Mouse (Mus musculus) embryonic facial prominence, embryonic 13.5 days (tissue): ENCODE measurements around the gene D630045J12Rik. TPM values are rescaled to one million over a fixed set of nuclear protein-coding genes. Genes with fewer than 3 reads are reported as not detected.

Experiments used
- ATAC-seq: fragments of 200-750 bp; cut with Nextera tagmentation; 2 replicates; pipeline ENCODE4 v1.8.0; 2017; ENCODE audit warnings: low read depth; ENCODE audit not compliant: insufficient number of reproducible peaks, insufficient read depth, low FRiP score, low TSS enrichment
- H3K27ac ChIP-seq: fragments of 300-500 bp; sonication (generic); 2 replicates; pipeline ENCODE4 v1.5.1; 2015; ENCODE audit warnings: moderate library complexity, mild to moderate bottlenecking, inconsistent platforms
- H3K27me3 ChIP-seq: fragments of 300-500 bp; sonication (generic); 2 replicates; pipeline ENCODE4 v1.6.1; 2015; ENCODE audit warnings: mild to moderate bottlenecking, inconsistent platforms
- H3K36me3 ChIP-seq: fragments of 300-500 bp; sonication (generic); 2 replicates; pipeline ENCODE4 v1.6.1; 2015; ENCODE audit warnings: mild to moderate bottlenecking, inconsistent platforms
- H3K4me1 ChIP-seq: fragments of 300-500 bp; sonication (generic); 2 replicates; pipeline ENCODE4 v1.6.1; 2015; ENCODE audit warnings: inconsistent platforms
- H3K4me2 ChIP-seq: fragments of 300-500 bp; sonication (generic); 2 replicates; pipeline ENCODE4 v1.6.1; 2015; ENCODE audit warnings: moderate library complexity, mild to moderate bottlenecking, inconsistent platforms
- H3K4me3 ChIP-seq: fragments of 300-500 bp; sonication (generic); 2 replicates; pipeline ENCODE4 v1.5.1; 2015; ENCODE audit warnings: mild to moderate bottlenecking, inconsistent platforms
- H3K9ac ChIP-seq: fragments of 300-500 bp; sonication (generic); 2 replicates; pipeline ENCODE4 v1.6.1; 2015; ENCODE audit warnings: mild to moderate bottlenecking, inconsistent platforms
- H3K9me3 ChIP-seq: fragments of 300-500 bp; sonication (generic); 2 replicates; pipeline ENCODE4 v1.6.1; 2016; ENCODE audit warnings: inconsistent platforms
- WGBS: fragments of 180-500 bp; shearing (Covaris S2); methylation state at CpG from one replicate; pipeline ENCODE4 v1.1.7; 2015; ENCODE audit warnings: mixed read lengths; 5-methylcytosine and 5-hydroxymethylcytosine counted together
- polyA plus RNA-seq: library from polyadenylated mRNA; unstranded; fragments of >200 nt; fragmentation: Nextera tagmentation; extraction: Ambion mirVana; gene quantifications from 2 replicates; pipeline ENCODE4 v1.2.1, GENCODE M21; 2015

Gene D630045J12Rik
- polyA plus RNA-seq, 1 experiment from 2014 or later: 8.3 TPM

DNA sequence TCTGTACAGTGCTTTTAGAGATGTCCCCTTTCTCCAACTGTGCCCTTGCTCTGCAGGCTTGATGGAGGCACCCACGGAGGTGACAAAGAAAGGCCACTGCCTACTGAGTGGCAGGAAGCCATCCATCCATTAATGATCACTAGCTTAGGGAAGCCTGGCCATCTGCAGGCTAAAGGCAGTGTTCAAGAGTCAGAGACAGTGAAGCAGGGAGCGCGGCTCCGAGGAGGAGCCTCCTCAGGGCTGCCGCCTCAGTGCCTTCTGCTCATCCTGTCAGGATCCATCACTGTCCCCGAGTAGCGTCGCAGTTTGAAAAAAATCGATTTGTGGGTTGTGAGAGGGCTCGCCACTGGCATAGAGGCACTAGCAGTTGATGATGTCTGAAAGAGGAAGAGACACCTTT is 105.2 kb downstream of the D630045J12Rik start:
- Histone ChIP-seq H3K9ac (no peak overlapping the region), H3K4me1 (peaks cover 27% of the 10 kb centered on the region), H3K9me3 (no peaks in the 10 kb centered on the region), H3K27me3 (no peaks in the 10 kb centered on the region), H3K36me3 (peaks cover 56% of the 10 kb centered on the region), H3K4me3 (no peak overlapping the region), H3K27ac (no peak overlapping the region), H3K4me2 (no peak overlapping the region)
- no peak for ATAC-seq
- WGBS: 90% methylated on average over 10 of the region's 10 CpGs

DNA sequence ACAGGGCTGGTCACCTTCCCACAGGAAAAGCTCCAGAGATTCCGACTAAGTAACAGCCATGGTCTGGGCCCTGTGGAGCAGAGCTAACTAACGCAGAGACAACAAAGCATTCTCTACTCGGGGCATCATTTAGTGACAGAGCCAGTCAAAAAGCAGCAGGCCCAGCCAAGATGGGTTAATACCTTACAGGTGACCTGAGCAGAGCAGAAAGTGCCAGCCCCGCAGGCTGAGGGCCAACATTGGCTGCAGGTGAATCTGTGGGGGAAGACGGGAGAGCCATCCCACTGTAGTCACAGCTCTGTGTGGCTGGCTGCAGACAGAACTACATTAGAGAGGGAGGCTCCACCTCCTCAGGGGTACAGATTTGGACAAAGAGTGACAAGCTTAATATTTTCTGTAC is 106.5 kb downstream of the D630045J12Rik start:
- Histone ChIP-seq H3K27me3 (no peaks in the 10 kb centered on the region), H3K9me3 (no peaks in the 10 kb centered on the region), H3K27ac (0 out of 2 replicates have a peak overlapping the region, but pooled peaks have one; percentile 3), H3K4me2 (no peak overlapping the region), H3K36me3 (peaks cover 53% of the 10 kb centered on the region), H3K4me3 (no peak overlapping the region), H3K4me1 (peaks cover 28% of the 10 kb centered on the region), H3K9ac (peak overlapping the region; percentile 1; the same call in 1 of the 2 replicates)
- WGBS: 74% methylated on average over 5 of the region's 5 CpGs
- ATAC-seq: no peak

DNA sequence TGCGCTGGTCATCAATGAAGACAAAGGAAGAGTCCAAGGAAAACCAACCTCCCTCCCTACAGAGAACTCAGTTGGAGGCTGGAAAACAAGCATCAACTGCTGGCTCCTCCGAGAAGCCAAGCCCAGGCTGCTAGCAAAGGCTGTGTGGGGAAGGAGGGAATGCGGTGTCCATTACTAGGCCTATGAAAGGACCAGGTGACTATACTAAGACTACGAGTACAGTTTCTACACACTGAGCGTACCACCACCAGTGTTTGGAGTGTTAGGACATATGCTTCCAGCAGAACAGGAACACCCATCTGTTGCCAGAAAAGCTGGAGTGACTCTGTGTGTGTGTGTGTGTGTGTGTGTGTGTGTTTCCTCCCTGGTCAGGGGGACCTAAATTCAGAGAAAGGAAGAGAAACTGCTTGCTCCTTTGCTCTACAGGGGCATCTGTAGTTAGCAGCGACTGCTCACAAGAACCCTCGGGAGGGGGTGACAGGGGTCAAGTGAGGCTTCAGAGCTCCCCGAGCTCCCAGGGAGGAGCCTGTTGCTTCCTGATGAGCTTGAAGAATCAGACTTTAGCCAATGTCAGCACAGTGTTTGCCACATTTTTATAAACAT is 108.2 kb downstream of the D630045J12Rik start:
- H3K4me3 ChIP-seq: no peak overlapping the region
- peaks cover 60% of the 10 kb centered on the region for H3K36me3 ChIP-seq
- H3K4me2 ChIP-seq: no peak overlapping the region
- ATAC-seq: no peak
- 63% methylated on average over 8 of the region's 8 CpGs for WGBS
- H3K9me3 ChIP-seq: no peaks in the 10 kb centered on the region
- H3K4me1 ChIP-seq: peaks cover 24% of the 10 kb centered on the region
- H3K27ac ChIP-seq: peak overlapping the region; percentile 86
- no peaks in the 10 kb centered on the region for H3K27me3 ChIP-seq
- no peak overlapping the region for H3K9ac ChIP-seq

- H3K36me3 ChIP-seq: peaks cover 62% of the 10 kb centered on the region
- H3K4me3 ChIP-seq: no peak overlapping the region
- no peak overlapping the region for H3K4me2 ChIP-seq
- peak overlapping the region; percentile 86 for H3K27ac ChIP-seq
- no peak for ATAC-seq
- no peaks in the 10 kb centered on the region for H3K9me3 ChIP-seq
- H3K27me3 ChIP-seq: no peaks in the 10 kb centered on the region
- WGBS: 39% methylated on average over 9 of the region's 9 CpGs
- peaks cover 23% of the 10 kb centered on the region for H3K4me1 ChIP-seq
- no peak overlapping the region for H3K9ac ChIP-seq
Measured at GRCm38 (mm10) chr6:38144161-38144998, 109.4 kb downstream of the D630045J12Rik start.

DNA sequence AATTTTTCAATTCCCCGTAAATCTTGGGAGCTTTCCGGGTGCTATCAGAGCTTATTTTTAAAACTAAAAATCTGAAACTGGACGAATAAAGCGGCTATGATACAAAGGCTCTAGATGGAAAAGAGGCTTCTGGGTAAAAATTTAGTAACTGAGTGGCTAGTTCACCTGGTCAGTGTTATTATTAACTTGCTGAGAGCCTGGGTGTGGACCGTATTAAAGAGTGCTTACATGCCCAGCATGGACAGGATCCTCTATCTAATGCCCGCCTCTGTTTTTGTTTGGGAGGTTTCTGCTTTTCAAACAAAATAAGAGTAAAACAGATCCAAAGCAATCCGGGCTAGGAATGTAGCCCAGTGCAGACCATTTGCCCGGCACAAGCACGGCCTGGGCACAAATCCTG is 113.4 kb downstream of the D630045J12Rik start:
- Histone ChIP-seq H3K27ac (no peak overlapping the region), H3K9me3 (no peaks in the 10 kb centered on the region), H3K4me1 (peaks cover 18% of the 10 kb centered on the region), H3K27me3 (no peaks in the 10 kb centered on the region), H3K36me3 (peaks cover 44% of the 10 kb centered on the region), H3K4me3 (no peak overlapping the region), H3K9ac (no peak overlapping the region), H3K4me2 (no peak overlapping the region)
- 93% methylated on average over 9 of the region's 9 CpGs for WGBS
- ATAC-seq: no peak

- no peak overlapping the region for H3K4me3 ChIP-seq
- H3K27ac ChIP-seq: no peak overlapping the region
- H3K9me3 ChIP-seq: no peaks in the 10 kb centered on the region
- no peak for ATAC-seq
- H3K4me1 ChIP-seq: peaks cover 8% of the 10 kb centered on the region
- H3K9ac ChIP-seq: no peak overlapping the region
- peaks cover 52% of the 10 kb centered on the region for H3K36me3 ChIP-seq
- WGBS: 86% methylated on average over 3 of the region's 3 CpGs
- no peaks in the 10 kb centered on the region for H3K27me3 ChIP-seq
- no peak overlapping the region for H3K4me2 ChIP-seq
Measured at GRCm38 (mm10) chr6:38139086-38139485, 114.7 kb downstream of the D630045J12Rik start.

GRCm38 (mm10) chr6:38134806-38135559 is 118.8 kb downstream of the D630045J12Rik start:
- Histone ChIP-seq H3K4me1 (peaks cover 6% of the 10 kb centered on the region), H3K27ac (no peak overlapping the region), H3K27me3 (no peaks in the 10 kb centered on the region), H3K4me3 (no peak overlapping the region), H3K36me3 (peaks cover 66% of the 10 kb centered on the region), H3K9ac (no peak overlapping the region), H3K4me2 (no peak overlapping the region), H3K9me3 (no peaks in the 10 kb centered on the region; the same call in 1 of the 2 replicates)
- WGBS: 87% methylated on average over 8 of the region's 8 CpGs
- no peak for ATAC-seq

GRCm38 (mm10) chr6:38131801-38132231 is 122.0 kb downstream of the D630045J12Rik start:
- H3K36me3 ChIP-seq: peaks cover 81% of the 10 kb centered on the region
- no peaks in the 10 kb centered on the region; the same call in 1 of the 2 replicates for H3K9me3 ChIP-seq
- no peaks in the 10 kb centered on the region for H3K27me3 ChIP-seq
- H3K9ac ChIP-seq: no peak overlapping the region
- WGBS: 79% methylated on average over 4 of the region's 4 CpGs
- no peak for ATAC-seq
- no peak overlapping the region for H3K4me2 ChIP-seq
- peaks cover 6% of the 10 kb centered on the region for H3K4me1 ChIP-seq
- H3K27ac ChIP-seq: peak overlapping the region; percentile 66
- no peak overlapping the region for H3K4me3 ChIP-seq

DNA sequence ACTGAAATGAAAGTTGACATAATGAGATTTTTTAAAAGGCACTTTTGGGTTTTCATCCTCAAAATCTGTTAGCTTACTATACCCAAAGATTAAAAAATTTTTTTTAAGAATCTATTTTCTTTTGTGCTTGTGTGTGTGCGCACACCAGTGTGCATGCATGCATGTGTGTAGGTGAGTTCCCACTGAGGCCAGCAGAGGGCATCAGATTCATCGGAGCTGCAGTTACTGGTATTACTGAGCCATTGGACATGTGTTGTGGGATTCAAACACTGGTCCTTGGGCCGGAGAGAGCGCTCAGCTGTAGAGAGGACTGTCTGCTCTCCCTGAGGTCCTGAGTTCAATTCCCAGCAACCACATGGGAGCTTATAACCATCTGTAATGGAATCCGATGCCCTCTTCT is 123.9 kb downstream of the D630045J12Rik start:
- Histone ChIP-seq H3K27me3 (no peaks in the 10 kb centered on the region), H3K4me3 (no peak overlapping the region), H3K9ac (no peak overlapping the region), H3K4me1 (peaks cover 6% of the 10 kb centered on the region), H3K27ac (no peak overlapping the region), H3K4me2 (no peak overlapping the region), H3K9me3 (no peaks in the 10 kb centered on the region; the same call in 1 of the 2 replicates), H3K36me3 (peaks cover 77% of the 10 kb centered on the region)
- ATAC-seq: no peak
- 99% methylated on average over 5 of the region's 5 CpGs for WGBS

- H3K4me3 ChIP-seq: no peak overlapping the region
- no peak overlapping the region for H3K9ac ChIP-seq
- no peak overlapping the region for H3K27ac ChIP-seq
- H3K9me3 ChIP-seq: no peaks in the 10 kb centered on the region; the same call in 1 of the 2 replicates
- peaks cover 13% of the 10 kb centered on the region for H3K4me1 ChIP-seq
- H3K36me3 ChIP-seq: peaks cover 75% of the 10 kb centered on the region
- H3K27me3 ChIP-seq: no peaks in the 10 kb centered on the region
- no peak overlapping the region for H3K4me2 ChIP-seq
- WGBS: 91% methylated on average over 14 of the region's 14 CpGs
- ATAC-seq: no peak
Measured at GRCm38 (mm10) chr6:38128115-38128514, 125.7 kb downstream of the D630045J12Rik start.

DNA sequence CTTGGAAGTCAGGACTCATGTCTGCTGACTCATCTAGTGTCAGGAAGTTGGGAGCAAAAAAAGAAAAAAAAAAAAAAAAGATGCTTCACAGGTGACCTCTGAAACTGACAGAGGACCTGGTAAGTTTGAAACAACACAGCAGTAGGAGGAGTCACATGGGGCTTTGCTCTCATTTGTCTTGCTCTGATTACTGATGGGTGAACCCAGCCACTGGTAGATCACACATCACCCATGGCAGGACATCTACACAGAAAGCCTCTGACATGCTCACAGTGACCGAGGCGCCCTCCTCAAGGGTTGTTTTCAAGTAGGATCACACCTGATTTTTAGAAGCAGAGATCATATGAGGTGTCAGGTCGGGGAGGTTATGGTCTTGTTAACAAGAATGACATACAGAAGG is 128.3 kb downstream of the D630045J12Rik start:
- ATAC-seq: no peak
- Histone ChIP-seq H3K4me3 (no peak overlapping the region), H3K9ac (no peak overlapping the region), H3K9me3 (no peaks in the 10 kb centered on the region; the same call in 1 of the 2 replicates), H3K4me2 (no peak overlapping the region), H3K36me3 (peaks cover 55% of the 10 kb centered on the region), H3K27me3 (no peaks in the 10 kb centered on the region), H3K27ac (no peak overlapping the region), H3K4me1 (peaks cover 8% of the 10 kb centered on the region)
- 94% methylated on average over 3 of the region's 3 CpGs for WGBS
